Comparison of ENCODE assay signal across 32 mouse cellular contexts in genomic region chr1:128081873-128082272, GRCm38 (mm10). TPM values are rescaled to one million over a fixed set of nuclear protein-coding genes. Genes with fewer than 3 reads are reported as not detected.
A peak's percentile ranks its signal among the peaks of the same experiment; 100 is the strongest.
DNase-seq lines count a peak whose midpoint lies in the region; ATAC-seq lines count a peak whose summit lies in the region.
"Had no signal": no experiment of that assay in that cellular context is flagged by ENCODE, and none has a peak within 500 bp of the region (broad histone marks: within the 10 kb centered on the region; RNA-seq: fewer than 3 reads in every experiment).

No protein-coding gene starts in this region.

- peak overlapping the region; percentile 32; the same call in 1 of the 2 replicates for H3K27ac ChIP-seq in heart, embryonic 13.5 days (replicated peaks)
- H3K27ac ChIP-seq: forebrain, embryonic 13.5 days; hindbrain, embryonic 10.5 days; hindbrain, embryonic 15.5 days; limb, embryonic 10.5 days; limb, embryonic 15.5 days; liver, embryonic 13.5 days; midbrain, embryonic 12.5 days; neural tube, embryonic 12.5 days had no signal

- H3K36me3 ChIP-seq in heart, embryonic 13.5 days: no peaks in the 10 kb centered on the region; the same call in 1 of the 2 replicates
- H3K36me3 ChIP-seq: heart, embryonic 15.5 days; hindbrain, embryonic 15.5 days; limb, embryonic 15.5 days; midbrain, embryonic 12.5 days; neural tube, embryonic 12.5 days had no signal

- H3K4me2 ChIP-seq in heart, embryonic 13.5 days: no peak overlapping the region
- H3K4me2 ChIP-seq: forebrain, embryonic 13.5 days; heart, embryonic 15.5 days; hindbrain, embryonic 15.5 days; limb, embryonic 15.5 days; liver, embryonic 13.5 days; midbrain, embryonic 12.5 days; neural tube, embryonic 12.5 days had no signal

- peaks cover 18% of the 10 kb centered on the region for H3K4me1 ChIP-seq in heart, embryonic 13.5 days
- H3K4me1 ChIP-seq: hindbrain, embryonic 10.5 days; hindbrain, embryonic 15.5 days; limb, embryonic 10.5 days; limb, embryonic 15.5 days; midbrain, embryonic 12.5 days; neural tube, embryonic 12.5 days had no signal

- no peak overlapping the region for H3K9ac ChIP-seq in heart, embryonic 13.5 days
- H3K9ac ChIP-seq: forebrain, embryonic 13.5 days; heart, embryonic 15.5 days; hindbrain, embryonic 15.5 days; limb, embryonic 15.5 days; liver, embryonic 13.5 days; midbrain, embryonic 12.5 days; neural tube, embryonic 12.5 days had no signal

- no peak overlapping the region for H3K4me3 ChIP-seq in heart, embryonic 13.5 days
- H3K4me3 ChIP-seq: forebrain, embryonic 13.5 days; heart, embryonic 15.5 days; hindbrain, embryonic 10.5 days; hindbrain, embryonic 15.5 days; limb, embryonic 10.5 days; limb, embryonic 15.5 days; liver, embryonic 13.5 days; megakaryocyte, embryonic 14.5 days; midbrain, embryonic 12.5 days; myocyte; neural tube, embryonic 12.5 days had no signal

- WGBS in heart, embryonic 13.5 days: 72% methylated on average over 7 of the region's 7 CpGs

- H3K9me3 ChIP-seq in heart, embryonic 13.5 days: no peaks in the 10 kb centered on the region
- H3K9me3 ChIP-seq: forebrain, embryonic 13.5 days; G1E; heart, embryonic 15.5 days; hindbrain, embryonic 10.5 days; hindbrain, embryonic 15.5 days; limb, embryonic 10.5 days; limb, embryonic 15.5 days; liver, embryonic 13.5 days; megakaryocyte, embryonic 14.5 days; midbrain, embryonic 12.5 days; neural tube, embryonic 12.5 days had no signal

- DNase-seq in frontal cortex, postnatal 25 days (ENCODE audit: low spot score in 2 of 2): no peak
- no peak for DNase-seq in heart, postnatal 4 days
- DNase-seq in right cerebral cortex, adult 2 months (ENCODE audit: low spot score in 2 of 2): peak; percentile 31 to 35
- DNase-seq in right cerebral cortex, postnatal 14 days: no peak
- DNase-seq in ovary, postnatal 14 days (ENCODE audit: low spot score): no peak
- DNase-seq: adrenal gland, adult 8-10 months; cerebellum, adult 11 months; cerebellum, adult 9-10 months; cerebellum, postnatal 36 days; gastrocnemius, postnatal 10 days; kidney, adult 11 months; kidney, postnatal 25 days; liver, embryonic 13.5 days; lung, adult 18-20 months; lung, postnatal 4 days; thymus, adult 18-20 months; thymus, postnatal 25 days had no signal

- no peaks in the 10 kb centered on the region for H3K27me3 ChIP-seq in heart, embryonic 13.5 days (replicated peaks)
- H3K27me3 ChIP-seq: forebrain, embryonic 13.5 days; heart, embryonic 15.5 days; hindbrain, embryonic 15.5 days; limb, embryonic 15.5 days; liver, embryonic 13.5 days; megakaryocyte, embryonic 14.5 days; midbrain, embryonic 12.5 days; neural tube, embryonic 12.5 days had no signal

- peak; percentile 69 for ATAC-seq in frontal cortex, adult (ENCODE audit: low TSS enrichment)
- ATAC-seq in heart, embryonic 13.5 days (ENCODE audit: extremely low read depth, insufficient number of reproducible peaks, low FRiP score, low TSS enrichment): no peak
- ATAC-seq: forebrain, embryonic 13.5 days; inflammation-experienced regulatory T-cells, adult 6 months; lung, postnatal 0 days had no signal

RNA-seq across cellular contexts. Expression of gene Zranb3, which starts 21.0 kb away (rescaled TPM):
- polyA plus RNA-seq in heart, embryonic 13.5 days (2015; fragmentation: Nextera tagmentation; extraction: Ambion mirVana): 5.7 and 5.8 TPM in 2 replicates
- 10 to 100 TPM in 1 of 2 experiments, 1 to 10 TPM in 1; 8.2 to 10.8 TPM for total RNA-seq in heart, postnatal 4 days (2021)

RNA-seq across cellular contexts. Expression of gene R3hdm1, which starts 21.2 kb away (rescaled TPM):
- polyA plus RNA-seq in heart, embryonic 13.5 days (2015; fragmentation: Nextera tagmentation; extraction: Ambion mirVana): 48.5 and 49.0 TPM in 2 replicates
- total RNA-seq in heart, postnatal 4 days (2021): 10 to 100 TPM; 59.7 to 61.8 TPM

Comparison
In these comparisons a context has a peak if more than half of its experiments do, and no peak if none do; other contexts are left out.
1. DNase-seq: peak in right cerebral cortex, adult 2 months (2 of 2); none in frontal cortex, postnatal 25 days (0 of 2), heart, postnatal 4 days (single experiment), right cerebral cortex, postnatal 14 days (single experiment) and ovary, postnatal 14 days (single experiment).